Comparison of ENCODE assay signal across 1 mouse cellular context in the genomic region with DNA sequence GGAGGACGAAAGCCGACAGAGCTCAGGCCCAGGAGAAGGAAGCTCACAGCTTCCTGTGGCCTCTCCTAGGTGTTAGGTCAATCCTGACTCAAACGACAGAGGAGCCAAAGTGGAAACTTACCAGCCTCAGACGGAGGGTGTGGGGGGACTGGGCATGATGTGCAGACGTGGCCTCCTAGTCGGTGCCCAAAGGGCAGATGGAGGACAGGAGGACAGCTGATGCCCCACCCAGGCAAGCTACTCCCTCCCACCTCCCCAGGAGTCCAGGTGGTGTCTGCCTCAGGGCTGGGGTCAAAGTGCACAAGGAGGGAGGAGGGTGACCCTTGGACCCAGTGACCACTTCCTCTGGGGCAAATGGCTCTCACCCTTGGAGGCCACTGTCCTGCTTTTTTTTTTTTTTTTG.
TF ChIP-seq lines count a peak whose summit lies in the region.

No protein-coding gene starts in this region.

TF ChIP-seq in ES-E14, 5 proteins besides CTCF, POLR2A, EP300 and RAD21 (continued from another document):
- TF ChIP-seq ZNF384 (IDR thresholded peaks at IDR 0.05; ENCODE audit: low read depth, low read length) (peak; percentile 81; the same call in 1 of the 2 replicates), ZC3H11A (IDR thresholded peaks at IDR 0.05; ENCODE audit: borderline replicate concordance, low read depth, low read length) (no peak), CHD2 (IDR thresholded peaks at IDR 0.05; ENCODE audit: low read depth, low read length) (no peak)
